Mouse (Mus musculus) granulocyte monocyte progenitor cell, adult 5-6 weeks (primary cell): ENCODE measurements around the gene Pax6. TPM values are rescaled to one million over a fixed set of nuclear protein-coding genes. Genes with fewer than 3 reads are reported as not detected.

Experiments
- ATAC-seq: replicated peaks from 2 replicates; pipeline ENCODE4 v1.8.0; 2016; ENCODE audit warnings: mild to moderate bottlenecking, moderate TSS enrichment, inconsistent platforms; ENCODE audit not compliant: poor library complexity, severe bottlenecking
- total RNA-seq, 2 experiments: library from RNA; stranded (forward) in 1 of 2; stranded (reverse) in 1 of 2; fragments of 200-712, 200-1000 nt in 1 of 2; fragments of >200 nt in 1 of 2; fragmentation: Nextera tagmentation in 1 of 2; gene quantifications; 2 replicates each; pipeline ENCODE4 v1.2.3; 2014 to 2017

The Pax6 gene
- total RNA-seq, 2 experiments from 2014 or later = 0.10 TPM; not detected in 1

GRCm38 (mm10) chr2:105682011-105682501 lies 13.4 kb downstream of the Pax6 start:
- ATAC-seq = no peak

- ATAC-seq = no peak; the same call in 1 of the 2 replicates
These were observed 14.1 kb downstream of the Pax6 start for GRCm38 (mm10) chr2:105682634-105683351.

- no peak for ATAC-seq
These were observed 15.2 kb downstream of the Pax6 start for GRCm38 (mm10) chr2:105683771-105684410.

GRCm38 (mm10) chr2:105684991-105685650 lies 16.4 kb downstream of the Pax6 start:
- ATAC-seq = no peak

GRCm38 (mm10) chr2:105685651-105686050 lies 17.0 kb downstream of the Pax6 start:
- no peak for ATAC-seq

GRCm38 (mm10) chr2:105686363-105687316 lies 17.9 kb downstream of the Pax6 start:
- ATAC-seq = no peak

- peak; percentile 41; the same call in 1 of the 2 replicates for ATAC-seq
These were observed 18.8 kb downstream of the Pax6 start for GRCm38 (mm10) chr2:105687317-105687991.

GRCm38 (mm10) chr2:105688011-105688410 lies 19.3 kb downstream of the Pax6 start:
- no peak for ATAC-seq

GRCm38 (mm10) chr2:105688436-105689303 lies 20.0 kb downstream of the Pax6 start:
- ATAC-seq = no peak

GRCm38 (mm10) chr2:105689304-105689770 lies 20.6 kb downstream of the Pax6 start:
- no peak for ATAC-seq

- no peak for ATAC-seq
These were observed 21.3 kb downstream of the Pax6 start for GRCm38 (mm10) chr2:105689771-105690639.

GRCm38 (mm10) chr2:105691296-105691695 lies 22.6 kb downstream of the Pax6 start:
- no peak for ATAC-seq

GRCm38 (mm10) chr2:105697741-105698140 lies 29.0 kb downstream of the Pax6 start:
- no peak for ATAC-seq

- ATAC-seq = no peak
These were observed 29.9 kb downstream of the Pax6 start for GRCm38 (mm10) chr2:105698631-105699030.

- ATAC-seq = no peak
These were observed 33.1 kb downstream of the Pax6 start for GRCm38 (mm10) chr2:105701781-105702180.

- no peak for ATAC-seq
These were observed 33.9 kb downstream of the Pax6 start for GRCm38 (mm10) chr2:105702586-105702985.

GRCm38 (mm10) chr2:105705320-105705719 lies 36.6 kb downstream of the Pax6 start:
- ATAC-seq = no peak
